Mouse (Mus musculus) ES-E14 (cell line): ENCODE data around the gene Sh3d19.

Experiments used
- CHD2 ChIP-seq: IDR thresholded peaks from 2 replicates; pipeline ENCODE4 v1.6.1; 2014; ENCODE audit warnings: mild to moderate bottlenecking, low read depth, low read length, inconsistent platforms
- ZC3H11A ChIP-seq: IDR thresholded peaks from 2 replicates; pipeline ENCODE4 v1.6.1; 2012; ENCODE audit warnings: low read depth, mild to moderate bottlenecking, inconsistent platforms, low read length, borderline replicate concordance

GRCm38 (mm10) chr3:86049041-86049440, 78.1 kb downstream of the Sh3d19 start:
- TF ChIP-seq ZC3H11A (no peak), CHD2 (no peak)
